Mouse (Mus musculus) forebrain, embryonic 11.5 days (tissue): ENCODE data around the gene Cradd. TPM values are rescaled to one million over a fixed set of nuclear protein-coding genes. Genes with fewer than 3 reads are reported as not detected.

ENCODE experiments used
- ATAC-seq: fragments of 200-750 bp; cut with Nextera tagmentation; replicated peaks from 2 replicates; pipeline ENCODE4 v1.8.0; 2017; ENCODE audit warnings: moderate TSS enrichment; ENCODE audit not compliant: low FRiP score
- DNase-seq: peaks from one replicate; pipeline ENCODE4 v3.0.0-alpha.2; 2017; ENCODE audit warnings: low spot score
- H3K27ac ChIP-seq: fragments of 300-500 bp; sonication (generic); 2 replicates; pipeline ENCODE4 v1.5.1; 2014; ENCODE audit warnings: low read depth, low read length
- H3K27me3 ChIP-seq: fragments of 300-500 bp; sonication (generic); 2 replicates; pipeline ENCODE4 v1.6.1; 2014; ENCODE audit warnings: mild to moderate bottlenecking, low read length, mixed read lengths; ENCODE audit not compliant: control insufficient read depth, insufficient read depth
- H3K36me3 ChIP-seq: fragments of 300-500 bp; sonication (generic); 2 replicates; pipeline ENCODE4 v1.6.1; 2014; ENCODE audit warnings: mild to moderate bottlenecking, low read length, moderate library complexity, mixed read lengths; ENCODE audit not compliant: control insufficient read depth, insufficient read depth
- H3K4me1 ChIP-seq: fragments of 300-500 bp; sonication (generic); replicated peaks from 2 replicates; pipeline ENCODE4 v1.6.1; 2014; ENCODE audit warnings: low read length, mixed read lengths; ENCODE audit not compliant: control insufficient read depth, insufficient read depth
- H3K4me2 ChIP-seq: fragments of 300-500 bp; sonication (generic); 2 replicates; pipeline ENCODE4 v1.6.1; 2014; ENCODE audit warnings: low read depth, mild to moderate bottlenecking, low read length, moderate library complexity, mixed read lengths; ENCODE audit not compliant: severe bottlenecking
- H3K4me3 ChIP-seq: fragments of 300-500 bp; sonication (generic); 2 replicates; pipeline ENCODE4 v1.5.1; 2014; ENCODE audit warnings: low read depth, low read length
- H3K9ac ChIP-seq: fragments of 300-500 bp; sonication (generic); 2 replicates; pipeline ENCODE4 v1.6.1; 2014; ENCODE audit warnings: low read length
- H3K9me3 ChIP-seq: fragments of 300-500 bp; sonication (generic); 2 replicates; pipeline ENCODE4 v1.6.1; 2016; ENCODE audit warnings: low read length, mixed read lengths; ENCODE audit not compliant: control insufficient read depth
- WGBS: fragments of 180-500 bp; shearing (Covaris S2); extraction: QIAGEN DNeasy Blood & Tissue Kit; methylation state at CpG from one replicate; pipeline ENCODE4 v1.1.7; 2014; 5-methylcytosine and 5-hydroxymethylcytosine counted together
- polyA plus RNA-seq: library from polyadenylated mRNA; unstranded; fragments of >200 nt; fragmentation: Nextera tagmentation; extraction: Ambion mirVana; gene quantifications from 2 replicates; pipeline ENCODE4 v1.2.1, GENCODE M21; 2014

Cradd gene
- polyA plus RNA-seq, 1 experiment from 2014 or later, result 16.6 TPM

- no peak overlapping the region for H3K4me3 ChIP-seq
- no peaks in the 10 kb centered on the region for H3K9me3 ChIP-seq
- H3K4me1 ChIP-seq, result no peaks in the 10 kb centered on the region; the same call in 1 of the 2 replicates
- DNase-seq (peak; percentile 37), ATAC-seq (no peak)
- WGBS, result 69% methylated on average over 4 of the region's 4 CpGs
- no peaks in the 10 kb centered on the region for H3K27me3 ChIP-seq
- no peak overlapping the region for H3K27ac ChIP-seq
- H3K9ac ChIP-seq, result no peak overlapping the region
- no peaks in the 10 kb centered on the region for H3K36me3 ChIP-seq
- no peak overlapping the region for H3K4me2 ChIP-seq
These were observed 19.7 kb downstream of the Cradd start for GRCm38 (mm10) chr10:95304240-95304639.

- no peaks in the 10 kb centered on the region for H3K9me3 ChIP-seq
- H3K4me2 ChIP-seq, result no peak overlapping the region
- WGBS, result 46% methylated on average over 11 of the region's 12 CpGs
- H3K36me3 ChIP-seq, result no peaks in the 10 kb centered on the region
- no peaks in the 10 kb centered on the region for H3K27me3 ChIP-seq
- H3K4me3 ChIP-seq, result no peak overlapping the region
- ATAC-seq (no peak), DNase-seq (peak; percentile 46)
- no peak overlapping the region for H3K27ac ChIP-seq
- no peaks in the 10 kb centered on the region; the same call in 1 of the 2 replicates for H3K4me1 ChIP-seq
- H3K9ac ChIP-seq, result no peak overlapping the region
These were observed 21.4 kb downstream of the Cradd start for GRCm38 (mm10) chr10:95302211-95303163.

- H3K4me2 ChIP-seq, result no peak overlapping the region
- H3K27me3 ChIP-seq, result no peaks in the 10 kb centered on the region
- no peaks in the 10 kb centered on the region for H3K9me3 ChIP-seq
- ATAC-seq, result no peak
- no peak overlapping the region for H3K4me3 ChIP-seq
- 90% methylated on average over 8 of the region's 8 CpGs for WGBS
- H3K4me1 ChIP-seq, result no peaks in the 10 kb centered on the region; the same call in 1 of the 2 replicates
- no peak overlapping the region for H3K9ac ChIP-seq
- no peaks in the 10 kb centered on the region for H3K36me3 ChIP-seq
- no peak overlapping the region for H3K27ac ChIP-seq
- DNase-seq, result peak; percentile 35
These were observed 23.6 kb downstream of the Cradd start for GRCm38 (mm10) chr10:95300178-95300793.

GRCm38 (mm10) chr10:95299808-95300133 lies 24.2 kb downstream of the Cradd start:
- Histone ChIP-seq H3K4me3 (no peak overlapping the region), H3K27me3 (no peaks in the 10 kb centered on the region), H3K27ac (no peak overlapping the region), H3K4me1 (no peaks in the 10 kb centered on the region; the same call in 1 of the 2 replicates), H3K4me2 (no peak overlapping the region), H3K9me3 (no peaks in the 10 kb centered on the region), H3K36me3 (no peaks in the 10 kb centered on the region), H3K9ac (no peak overlapping the region)
- 87% methylated on average over 7 of the region's 7 CpGs for WGBS
- DNase-seq (peak; percentile 18), ATAC-seq (no peak)

GRCm38 (mm10) chr10:95299010-95299807 lies 24.7 kb downstream of the Cradd start:
- no peak overlapping the region for H3K4me3 ChIP-seq
- no peaks in the 10 kb centered on the region; the same call in 1 of the 2 replicates for H3K4me1 ChIP-seq
- no peaks in the 10 kb centered on the region for H3K9me3 ChIP-seq
- no peak overlapping the region for H3K9ac ChIP-seq
- WGBS, result 86% methylated on average over 18 of the region's 18 CpGs
- no peaks in the 10 kb centered on the region for H3K36me3 ChIP-seq
- no peak for ATAC-seq
- DNase-seq, result peak; percentile 23
- H3K4me2 ChIP-seq, result no peak overlapping the region
- H3K27ac ChIP-seq, result no peak overlapping the region
- no peaks in the 10 kb centered on the region for H3K27me3 ChIP-seq

- no peaks in the 10 kb centered on the region for H3K27me3 ChIP-seq
- H3K4me2 ChIP-seq, result no peak overlapping the region
- no peaks in the 10 kb centered on the region for H3K9me3 ChIP-seq
- ATAC-seq (no peak), DNase-seq (no peak)
- no peak overlapping the region for H3K27ac ChIP-seq
- 85% methylated on average over 6 of the region's 6 CpGs for WGBS
- H3K4me1 ChIP-seq, result no peaks in the 10 kb centered on the region; the same call in 1 of the 2 replicates
- H3K4me3 ChIP-seq, result no peak overlapping the region
- H3K36me3 ChIP-seq, result no peaks in the 10 kb centered on the region
- H3K9ac ChIP-seq, result no peak overlapping the region
These were observed 25.4 kb downstream of the Cradd start for GRCm38 (mm10) chr10:95298504-95298903.

- no peak overlapping the region for H3K27ac ChIP-seq
- no peaks in the 10 kb centered on the region for H3K27me3 ChIP-seq
- H3K9ac ChIP-seq, result no peak overlapping the region
- H3K36me3 ChIP-seq, result no peaks in the 10 kb centered on the region
- ATAC-seq, result no peak
- H3K4me1 ChIP-seq, result no peaks in the 10 kb centered on the region; the same call in 1 of the 2 replicates
- no peak overlapping the region for H3K4me2 ChIP-seq
- H3K9me3 ChIP-seq, result no peaks in the 10 kb centered on the region
- H3K4me3 ChIP-seq, result no peak overlapping the region
- WGBS, result 77% methylated on average over 9 of the region's 9 CpGs
- no peak for DNase-seq
These were observed 26.2 kb downstream of the Cradd start for GRCm38 (mm10) chr10:95297690-95298104.

- no peaks in the 10 kb centered on the region; the same call in 1 of the 2 replicates for H3K4me1 ChIP-seq
- DNase-seq (no peak), ATAC-seq (no peak)
- H3K4me2 ChIP-seq, result no peak overlapping the region
- no peak overlapping the region for H3K9ac ChIP-seq
- H3K27ac ChIP-seq, result no peak overlapping the region
- no peaks in the 10 kb centered on the region for H3K27me3 ChIP-seq
- no peaks in the 10 kb centered on the region for H3K9me3 ChIP-seq
- 86% methylated on average over 11 of the region's 11 CpGs for WGBS
- H3K36me3 ChIP-seq, result no peaks in the 10 kb centered on the region
- H3K4me3 ChIP-seq, result no peak overlapping the region
These were observed 26.9 kb downstream of the Cradd start for GRCm38 (mm10) chr10:95297024-95297423.
